Mouse (Mus musculus): Measurements from ENCODE around the gene Thsd4. TPM values are rescaled to one million over a fixed set of nuclear protein-coding genes. Genes with fewer than 3 reads are reported as not detected.

Gene Thsd4
- polyA plus RNA-seq, 1 experiment: 1.7 TPM

DNA sequence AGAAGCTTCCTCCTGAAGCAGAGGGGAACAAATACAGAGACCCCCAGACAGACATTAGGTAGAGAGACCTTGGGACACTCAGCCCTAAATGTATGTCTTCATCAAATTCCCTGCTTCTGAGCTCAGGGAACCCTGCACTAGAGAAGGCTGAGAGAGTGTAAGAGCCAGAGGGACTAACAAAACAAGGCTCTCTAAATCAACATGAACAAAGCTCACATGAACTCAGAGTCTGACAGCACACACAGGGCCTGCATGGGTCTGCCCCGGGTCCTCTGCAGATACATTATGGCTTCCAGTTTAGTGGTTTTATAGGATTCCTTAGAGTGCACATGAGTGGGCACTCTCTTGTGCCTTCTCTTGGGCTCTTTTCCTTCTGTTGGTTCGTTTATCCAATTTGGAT is 140.8 kb downstream of the Thsd4 start:
- Histone ChIP-seq H3K4me3 (no peak overlapping the region), H3K27me3 (ENCODE audit: control insufficient read depth, insufficient read depth, insufficient read length) (no peaks in the 10 kb centered on the region), H3K36me3 (ENCODE audit: control insufficient read depth, insufficient read depth) (no peaks in the 10 kb centered on the region), H3K79me2 (ENCODE audit: control insufficient read depth, insufficient read depth) (no peaks in the 10 kb centered on the region), H3ac (ENCODE audit: control insufficient read depth, insufficient read length) (no peak overlapping the region), H3K4me2 (ENCODE audit: low read depth) (no peak overlapping the region)
- TF ChIP-seq TCF12 (IDR thresholded peaks at IDR 0.05; ENCODE audit: insufficient read depth, poor library complexity, severe bottlenecking) (no peak), TCF3 (IDR thresholded peaks at IDR 0.05; ENCODE audit: insufficient read length, low read depth) (no peak), MYOD1 (IDR thresholded peaks at IDR 0.05; ENCODE audit: control insufficient read depth in 1 of 3, insufficient read length in 2 of 3, low read depth in 2 of 3) (no peak), CEBPB (IDR thresholded peaks at IDR 0.05; ENCODE audit: insufficient read depth, poor library complexity, severe bottlenecking) (no peak), REST (IDR thresholded peaks at IDR 0.05; ENCODE audit: insufficient read depth, insufficient read length) (no peak), POLR2A (IDR thresholded peaks at IDR 0.05; ENCODE audit: insufficient read length, low read depth) (no peak), POLR2AphosphoS2 (IDR thresholded peaks at IDR 0.05; ENCODE audit: insufficient read length, low read depth) (no peak), MYOG (IDR thresholded peaks at IDR 0.05; ENCODE audit: control insufficient read depth in 1 of 3, insufficient read depth in 1 of 3, insufficient read length in 2 of 3, low read depth in 2 of 3) (no peak), MAX (IDR thresholded peaks at IDR 0.05; ENCODE audit: low read depth) (no peak), E2F4 (IDR thresholded peaks at IDR 0.05; ENCODE audit: insufficient read depth) (no peak), SRF (IDR thresholded peaks at IDR 0.05; ENCODE audit: control insufficient read depth, insufficient read length, low read depth) (no peak), USF1 (IDR thresholded peaks at IDR 0.05; ENCODE audit: low read depth) (no peak)

- Histone ChIP-seq H3K79me2 (ENCODE audit: control insufficient read depth, insufficient read depth) (no peaks in the 10 kb centered on the region), H3K36me3 (ENCODE audit: control insufficient read depth, insufficient read depth) (no peaks in the 10 kb centered on the region), H3ac (ENCODE audit: control insufficient read depth, insufficient read length) (no peak overlapping the region), H3K4me2 (ENCODE audit: low read depth) (no peak overlapping the region), H3K4me3 (no peak overlapping the region), H3K27me3 (ENCODE audit: control insufficient read depth, insufficient read depth, insufficient read length) (no peaks in the 10 kb centered on the region)
- TF ChIP-seq E2F4 (IDR thresholded peaks at IDR 0.05; ENCODE audit: insufficient read depth): no peak
- TF ChIP-seq MAX (IDR thresholded peaks at IDR 0.05; ENCODE audit: low read depth): no peak
- no peak for TF ChIP-seq USF1 (IDR thresholded peaks at IDR 0.05; ENCODE audit: low read depth)
- TF ChIP-seq CEBPB (IDR thresholded peaks at IDR 0.05; ENCODE audit: insufficient read depth, poor library complexity, severe bottlenecking): no peak
- TF ChIP-seq TCF12 (IDR thresholded peaks at IDR 0.05; ENCODE audit: insufficient read depth, poor library complexity, severe bottlenecking): no peak
- TF ChIP-seq MYOG (IDR thresholded peaks at IDR 0.05; ENCODE audit: control insufficient read depth in 1 of 3, insufficient read depth in 1 of 3, insufficient read length in 2 of 3, low read depth in 2 of 3): no peak
- no peak for TF ChIP-seq POLR2AphosphoS2 (IDR thresholded peaks at IDR 0.05; ENCODE audit: insufficient read length, low read depth)
- no peak for TF ChIP-seq TCF3 (IDR thresholded peaks at IDR 0.05; ENCODE audit: insufficient read length, low read depth)
- no peak for TF ChIP-seq POLR2A (IDR thresholded peaks at IDR 0.05; ENCODE audit: insufficient read length, low read depth)
- no peak for TF ChIP-seq SRF (IDR thresholded peaks at IDR 0.05; ENCODE audit: control insufficient read depth, insufficient read length, low read depth)
- no peak for TF ChIP-seq MYOD1 (IDR thresholded peaks at IDR 0.05; ENCODE audit: control insufficient read depth in 1 of 3, insufficient read length in 2 of 3, low read depth in 2 of 3)
- no peak for TF ChIP-seq REST (IDR thresholded peaks at IDR 0.05; ENCODE audit: insufficient read depth, insufficient read length)
Observed at GRCm38 (mm10) chr9:60380550-60380949, 141.3 kb downstream of the Thsd4 start.

- Histone ChIP-seq H3K36me3 (ENCODE audit: control insufficient read depth, insufficient read depth) (no peaks in the 10 kb centered on the region), H3K79me2 (ENCODE audit: control insufficient read depth, insufficient read depth) (no peaks in the 10 kb centered on the region), H3K4me3 (no peak overlapping the region), H3K4me2 (ENCODE audit: low read depth) (no peak overlapping the region), H3K27me3 (ENCODE audit: control insufficient read depth, insufficient read depth, insufficient read length) (no peaks in the 10 kb centered on the region), H3ac (ENCODE audit: control insufficient read depth, insufficient read length) (no peak overlapping the region)
- TF ChIP-seq POLR2A (IDR thresholded peaks at IDR 0.05; ENCODE audit: insufficient read length, low read depth): no peak
- no peak for TF ChIP-seq POLR2AphosphoS2 (IDR thresholded peaks at IDR 0.05; ENCODE audit: insufficient read length, low read depth)
- TF ChIP-seq CEBPB (IDR thresholded peaks at IDR 0.05; ENCODE audit: insufficient read depth, poor library complexity, severe bottlenecking): no peak
- TF ChIP-seq TCF3 (IDR thresholded peaks at IDR 0.05; ENCODE audit: insufficient read length, low read depth): no peak
- TF ChIP-seq MYOG (IDR thresholded peaks at IDR 0.05; ENCODE audit: control insufficient read depth in 1 of 3, insufficient read depth in 1 of 3, insufficient read length in 2 of 3, low read depth in 2 of 3): no peak
Observed at GRCm38 (mm10) chr9:60378235-60378634, 143.6 kb downstream of the Thsd4 start.

DNA sequence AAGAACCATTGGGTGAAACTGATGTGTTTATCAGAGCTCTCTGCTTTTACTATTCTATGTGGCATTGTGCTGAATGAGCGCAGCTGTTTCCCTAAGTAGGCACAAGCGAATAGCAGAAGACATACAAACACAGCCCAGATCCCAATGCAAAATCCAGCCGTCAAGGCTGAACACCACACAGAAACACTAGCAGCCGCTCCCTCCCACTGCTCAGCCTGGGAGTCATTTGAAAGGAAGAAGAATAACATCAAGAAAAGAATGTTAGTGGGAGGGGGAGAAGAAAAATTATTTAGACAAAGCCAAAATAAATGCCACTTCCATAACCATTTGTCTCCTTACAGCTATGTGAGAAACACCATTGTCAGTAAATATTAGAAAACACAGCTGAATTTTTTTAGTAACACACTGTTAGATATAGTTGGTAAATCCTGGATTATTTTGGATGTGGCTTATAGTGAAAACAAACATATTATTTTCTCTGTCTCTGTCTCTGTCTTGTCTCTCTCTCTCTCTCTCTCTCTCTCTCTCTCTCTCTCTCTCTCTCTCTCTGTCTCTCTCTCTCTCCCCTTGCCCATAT is 148.6 kb downstream of the Thsd4 start:
- H3K79me2 ChIP-seq (ENCODE audit: control insufficient read depth, insufficient read depth): no peaks in the 10 kb centered on the region
- no peak for TF ChIP-seq MAX (IDR thresholded peaks at IDR 0.05; ENCODE audit: low read depth)
- no peak for TF ChIP-seq USF1 (IDR thresholded peaks at IDR 0.05; ENCODE audit: low read depth)
- no peak for TF ChIP-seq MYOG (IDR thresholded peaks at IDR 0.05; ENCODE audit: control insufficient read depth in 1 of 3, insufficient read depth in 1 of 3, insufficient read length in 2 of 3, low read depth in 2 of 3)
- no peak for TF ChIP-seq REST (IDR thresholded peaks at IDR 0.05; ENCODE audit: insufficient read depth, insufficient read length)
- no peak for TF ChIP-seq TCF3 (IDR thresholded peaks at IDR 0.05; ENCODE audit: insufficient read length, low read depth)
- TF ChIP-seq E2F4 (IDR thresholded peaks at IDR 0.05; ENCODE audit: insufficient read depth): no peak
- H3K4me3 ChIP-seq: no peak overlapping the region
- no peak overlapping the region for H3ac ChIP-seq (ENCODE audit: control insufficient read depth, insufficient read length)
- H3K27me3 ChIP-seq (ENCODE audit: control insufficient read depth, insufficient read depth, insufficient read length): no peaks in the 10 kb centered on the region
- H3K36me3 ChIP-seq (ENCODE audit: control insufficient read depth, insufficient read depth): no peaks in the 10 kb centered on the region
- H3K4me2 ChIP-seq (ENCODE audit: low read depth): no peak overlapping the region

- no peaks in the 10 kb centered on the region for H3K36me3 ChIP-seq (ENCODE audit: control insufficient read depth, insufficient read depth)
- no peak overlapping the region for H3K4me3 ChIP-seq
- H3K4me2 ChIP-seq (ENCODE audit: low read depth): no peak overlapping the region
- no peaks in the 10 kb centered on the region for H3K27me3 ChIP-seq (ENCODE audit: control insufficient read depth, insufficient read depth, insufficient read length)
- no peak overlapping the region for H3ac ChIP-seq (ENCODE audit: control insufficient read depth, insufficient read length)
- no peaks in the 10 kb centered on the region for H3K79me2 ChIP-seq (ENCODE audit: control insufficient read depth, insufficient read depth)
- no peak for TF ChIP-seq TCF12 (IDR thresholded peaks at IDR 0.05; ENCODE audit: insufficient read depth, poor library complexity, severe bottlenecking)
Observed at GRCm38 (mm10) chr9:60368516-60368915, 153.3 kb downstream of the Thsd4 start.

Measured in myocyte (in vitro differentiated cells).